In the genomic region with DNA sequence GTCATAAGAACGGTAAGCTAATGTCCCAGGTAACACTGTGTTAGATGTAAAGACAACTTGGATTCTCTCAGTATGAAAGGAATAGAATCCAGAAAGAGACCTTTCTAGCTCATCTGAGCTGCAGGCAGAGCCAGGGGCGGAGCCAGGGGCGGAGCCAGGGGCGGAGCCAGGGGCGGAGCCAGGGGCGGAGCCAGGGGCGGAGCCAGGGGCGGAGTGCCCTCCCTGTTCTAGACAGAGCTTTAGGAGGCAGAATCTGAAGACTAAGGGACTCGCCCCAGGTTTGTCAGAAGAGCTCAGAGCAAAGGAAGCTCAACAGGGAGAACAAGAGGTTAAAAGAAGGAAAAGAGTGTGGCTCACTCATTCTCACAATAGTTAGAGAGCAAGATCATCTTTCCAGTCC, we compare ENCODE assay signal across 22 mouse cellular contexts.
A peak's percentile ranks its signal among the peaks of the same experiment; 100 is the strongest.
DNase-seq lines count a peak whose midpoint lies in the region; ATAC-seq lines count a peak whose summit lies in the region.
"Had no signal": no experiment of that assay in that cellular context is flagged by ENCODE, and none has a peak within 500 bp of the region (broad histone marks: within the 10 kb centered on the region; RNA-seq: fewer than 3 reads in every experiment).

No protein-coding gene starts in this region.

- no peak overlapping the region for H3K9ac ChIP-seq in kidney, embryonic 15.5 days
- H3K9ac ChIP-seq in liver, embryonic 12.5 days, result no peak overlapping the region
- H3K9ac ChIP-seq: forebrain, embryonic 12.5 days; hindbrain, embryonic 15.5 days had no signal

- no peaks in the 10 kb centered on the region for H3K27me3 ChIP-seq in kidney, embryonic 15.5 days
- H3K27me3 ChIP-seq in liver, embryonic 12.5 days (replicated peaks), result no peaks in the 10 kb centered on the region
- no peaks in the 10 kb centered on the region for H3K27me3 ChIP-seq in heart, embryonic 10.5 days (ENCODE audit: insufficient read depth, poor library complexity, severe bottlenecking)
- H3K27me3 ChIP-seq: forebrain, embryonic 12.5 days; hindbrain, embryonic 15.5 days; megakaryocyte, embryonic 14.5 days had no signal

- H3K9me3 ChIP-seq in kidney, embryonic 15.5 days (replicated peaks), result no peaks in the 10 kb centered on the region; the same call in 1 of the 2 replicates
- H3K9me3 ChIP-seq in liver, embryonic 12.5 days (replicated peaks), result no peaks in the 10 kb centered on the region
- no peaks in the 10 kb centered on the region for H3K9me3 ChIP-seq in heart, embryonic 10.5 days
- H3K9me3 ChIP-seq: embryonic facial prominence, embryonic 10.5 days; hindbrain, embryonic 15.5 days; megakaryocyte, embryonic 14.5 days had no signal

- H3K27ac ChIP-seq in kidney, embryonic 15.5 days, result no peak overlapping the region
- no peak overlapping the region for H3K27ac ChIP-seq in liver, embryonic 12.5 days
- no peak overlapping the region for H3K27ac ChIP-seq in heart, embryonic 10.5 days
- H3K27ac ChIP-seq: embryonic facial prominence, embryonic 10.5 days; forebrain, embryonic 12.5 days; heart, adult 2 months; hindbrain, embryonic 15.5 days had no signal

- H3K4me3 ChIP-seq in kidney, embryonic 15.5 days (replicated peaks), result no peak overlapping the region
- no peak overlapping the region for H3K4me3 ChIP-seq in liver, embryonic 12.5 days
- H3K4me3 ChIP-seq in heart, embryonic 10.5 days, result no peak overlapping the region
- H3K4me3 ChIP-seq: embryonic facial prominence, embryonic 10.5 days; forebrain, embryonic 12.5 days; heart, adult 2 months; hindbrain, embryonic 15.5 days; megakaryocyte, embryonic 14.5 days had no signal

- DNase-seq in kidney, adult 18-20 months, result no peak
- peak; percentile 22 for DNase-seq in WW6 (ENCODE audit: low read depth, low spot score)
- DNase-seq in layer of hippocampus, adult 9-11 months, result no peak
- no peak for DNase-seq in heart, embryonic 10.5 days (ENCODE audit: low spot score)
- DNase-seq in neural tube, embryonic 10.5 days (ENCODE audit: extremely low spot score, low spot score), result no peak
- DNase-seq: cerebellum, adult 11 months; cerebellum, postnatal 10 days; gastrocnemius, postnatal 36 days; heart, adult 2 months; heart, postnatal 36 days; kidney, adult 8-10 months; kidney, postnatal 14 days; lung, adult 2 months; lung, postnatal 14 days; thymus, postnatal 25 days had no signal

- ATAC-seq in kidney, embryonic 15.5 days (replicated peaks; ENCODE audit: low FRiP score), result peak; percentile 46; the same call in 1 of the 2 replicates
- ATAC-seq in liver, embryonic 12.5 days, result peak; percentile 87
- 0 out of 2 replicates have a peak, but pooled peaks have one; percentile 24 for ATAC-seq in megakaryocyte, adult 5-6 weeks (ENCODE audit: poor library complexity, severe bottlenecking)

- H3K36me3 ChIP-seq in kidney, embryonic 15.5 days, result no peaks in the 10 kb centered on the region
- no peaks in the 10 kb centered on the region for H3K36me3 ChIP-seq in liver, embryonic 12.5 days
- no peaks in the 10 kb centered on the region for H3K36me3 ChIP-seq in heart, embryonic 10.5 days
- H3K36me3 ChIP-seq: embryonic facial prominence, embryonic 10.5 days; forebrain, embryonic 12.5 days; hindbrain, embryonic 15.5 days had no signal

- WGBS in kidney, embryonic 15.5 days, result 66% methylated on average over 9 of the region's 9 CpGs
- 46% methylated on average over 9 of the region's 9 CpGs for WGBS in liver, embryonic 12.5 days (ENCODE audit: insufficient replicate concordance)
- WGBS in heart, embryonic 10.5 days, result 68% methylated on average over 9 of the region's 9 CpGs

- H3K4me2 ChIP-seq in kidney, embryonic 15.5 days, result no peak overlapping the region
- no peak overlapping the region for H3K4me2 ChIP-seq in liver, embryonic 12.5 days
- H3K4me2 ChIP-seq: forebrain, embryonic 12.5 days; hindbrain, embryonic 15.5 days had no signal

- no peaks in the 10 kb centered on the region for H3K4me1 ChIP-seq in kidney, embryonic 15.5 days
- H3K4me1 ChIP-seq in liver, embryonic 12.5 days, result no peaks in the 10 kb centered on the region
- no peaks in the 10 kb centered on the region for H3K4me1 ChIP-seq in heart, embryonic 10.5 days
- H3K4me1 ChIP-seq: embryonic facial prominence, embryonic 10.5 days; forebrain, embryonic 12.5 days; hindbrain, embryonic 15.5 days; megakaryocyte, embryonic 14.5 days had no signal

Comparison
In these comparisons a context has a peak if more than half of its experiments do, and no peak if none do; other contexts are left out.
1. ATAC-seq: peak in every context shown above with its lines; median percentile 87 in liver, embryonic 12.5 days; 46 in kidney, embryonic 15.5 days; 24 in megakaryocyte, adult 5-6 weeks.